Mouse (Mus musculus): ENCODE results near the gene Prim2. TPM values are rescaled to one million over a fixed set of nuclear protein-coding genes. Genes with fewer than 3 reads are reported as not detected.

Prim2 gene
- total RNA-seq, 2 experiments from 2014 or later: 2.4 TPM

DNA sequence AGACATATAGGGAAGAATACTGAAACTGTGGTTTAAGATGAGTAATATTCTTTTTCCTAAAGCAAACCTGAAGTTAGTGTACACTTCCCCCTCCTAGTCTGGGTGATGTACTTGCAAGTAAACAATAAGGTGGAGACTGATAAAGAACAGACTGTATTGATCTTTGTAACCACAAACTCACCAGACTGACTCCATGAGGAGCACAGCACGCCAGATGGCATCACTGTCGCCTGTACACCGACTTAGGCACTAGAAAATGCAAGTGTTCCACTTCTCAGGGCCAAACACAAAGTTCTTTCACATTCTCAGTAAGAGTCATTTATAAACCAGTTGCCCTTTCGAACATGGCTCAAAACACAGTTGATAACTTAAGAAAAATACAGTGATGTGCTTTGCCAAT is 170.0 kb downstream of the Prim2 start:
- intact Hi-C loops (cut with DNase I): no loop called here
- no peak for DNase-seq

- no peak for DNase-seq
- intact Hi-C loops (cut with DNase I): no loop called here
These were observed 173.5 kb downstream of the Prim2 start for GRCm38 (mm10) chr1:33496128-33496527.

- intact Hi-C loops (cut with DNase I): no loop called here
- no peak for DNase-seq
These were observed 174.0 kb downstream of the Prim2 start for GRCm38 (mm10) chr1:33495586-33495985.

DNA sequence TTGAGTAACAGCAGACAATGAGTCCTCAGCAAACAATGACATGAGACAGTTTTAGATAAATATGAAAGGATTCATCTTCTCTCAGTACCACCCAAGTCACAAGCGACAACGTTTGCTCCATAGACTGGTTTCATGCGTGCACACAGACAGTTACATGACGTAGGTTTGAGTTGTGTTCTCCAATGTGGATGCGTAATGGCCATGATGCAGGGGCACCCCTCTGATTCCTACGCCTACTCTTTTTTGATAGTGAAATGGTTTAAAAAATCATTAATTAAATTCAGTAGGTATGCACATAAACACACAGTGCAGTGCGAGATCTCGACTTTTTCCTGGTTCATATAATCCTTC is 174.4 kb downstream of the Prim2 start:
- intact Hi-C loops (cut with DNase I): no loop called here
- DNase-seq: no peak

DNA sequence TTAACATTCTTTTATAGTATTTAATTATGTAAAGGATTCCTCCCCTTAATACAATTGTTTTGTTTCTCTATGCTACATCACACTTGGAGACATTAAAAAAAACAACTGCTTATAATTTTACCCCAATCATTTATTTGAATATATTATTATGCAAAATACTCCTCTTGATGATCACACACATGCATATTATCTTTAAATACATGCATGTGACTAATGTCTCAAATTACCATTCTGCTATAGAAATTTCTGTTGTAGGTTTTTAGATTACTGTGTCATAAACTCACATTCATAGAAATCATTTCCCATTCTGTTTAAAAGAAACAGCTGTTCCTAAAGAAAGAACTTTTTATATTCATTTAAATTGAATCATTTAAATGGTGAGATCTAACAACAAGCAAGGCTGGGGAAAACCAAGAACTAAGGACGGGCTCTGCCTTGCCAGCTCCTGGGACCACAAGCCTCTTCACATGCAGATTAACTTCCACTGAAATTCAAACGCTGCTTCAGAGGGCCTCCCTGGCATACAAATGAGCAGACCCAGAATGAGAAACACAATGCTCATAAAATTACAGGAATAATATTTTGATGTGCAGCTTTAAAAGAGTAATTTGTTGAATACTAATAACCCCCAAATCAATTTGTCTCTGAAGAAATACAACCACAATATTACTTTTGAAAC is 174.9 kb downstream of the Prim2 start:
- no peak for DNase-seq
- intact Hi-C loops (cut with DNase I): no loop called here

DNA sequence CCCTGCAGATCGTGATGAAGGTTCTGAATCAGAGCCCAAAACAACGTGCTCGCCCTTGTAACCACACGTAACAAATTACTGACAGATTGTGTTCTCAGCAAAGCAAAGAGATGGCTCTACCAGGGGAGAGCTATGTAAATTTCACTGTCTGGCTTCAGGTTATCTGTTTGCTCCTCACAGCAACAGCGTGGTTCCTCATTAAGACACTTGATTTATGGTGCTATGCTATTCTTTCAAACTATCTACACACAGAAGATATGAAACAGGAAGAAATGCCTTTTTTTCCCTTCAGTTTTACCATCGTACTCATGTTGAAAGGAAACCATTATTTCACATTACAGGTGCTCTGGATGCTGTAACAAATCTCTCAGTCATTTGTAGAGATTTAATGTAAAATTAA is 179.4 kb downstream of the Prim2 start:
- intact Hi-C loops (cut with DNase I): no loop called here
- DNase-seq: no peak

- intact Hi-C loops (cut with DNase I): no loop called here
- no peak for DNase-seq
These were observed 181.2 kb downstream of the Prim2 start for GRCm38 (mm10) chr1:33488372-33488771.

DNA sequence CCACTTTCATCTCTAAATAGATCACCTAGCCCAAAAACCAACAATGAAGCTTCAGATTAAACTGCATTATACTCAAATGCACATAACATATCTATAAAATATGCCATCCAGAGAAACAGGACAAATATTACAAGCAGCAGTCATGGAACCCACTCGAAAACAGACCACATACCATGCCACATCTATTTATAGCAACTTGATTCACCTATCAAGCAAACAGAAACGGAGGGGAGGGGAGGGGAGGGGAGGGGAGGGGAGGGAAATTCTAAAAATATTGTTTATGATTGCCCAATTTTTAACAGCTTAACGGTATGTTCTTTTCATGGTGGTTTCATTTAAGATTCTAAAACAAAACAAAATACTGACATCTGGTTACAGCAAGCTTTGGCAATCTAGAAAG is 185.8 kb downstream of the Prim2 start:
- DNase-seq: no peak
- intact Hi-C loops (cut with DNase I): no loop called here

GRCm38 (mm10) chr1:33480382-33480781 is 189.2 kb downstream of the Prim2 start:
- intact Hi-C loops (cut with DNase I): no loop called here
- DNase-seq: no peak

- intact Hi-C loops (cut with DNase I): no loop called here
- no peak for DNase-seq
These were observed 198.5 kb downstream of the Prim2 start for GRCm38 (mm10) chr1:33471069-33471468.

DNA sequence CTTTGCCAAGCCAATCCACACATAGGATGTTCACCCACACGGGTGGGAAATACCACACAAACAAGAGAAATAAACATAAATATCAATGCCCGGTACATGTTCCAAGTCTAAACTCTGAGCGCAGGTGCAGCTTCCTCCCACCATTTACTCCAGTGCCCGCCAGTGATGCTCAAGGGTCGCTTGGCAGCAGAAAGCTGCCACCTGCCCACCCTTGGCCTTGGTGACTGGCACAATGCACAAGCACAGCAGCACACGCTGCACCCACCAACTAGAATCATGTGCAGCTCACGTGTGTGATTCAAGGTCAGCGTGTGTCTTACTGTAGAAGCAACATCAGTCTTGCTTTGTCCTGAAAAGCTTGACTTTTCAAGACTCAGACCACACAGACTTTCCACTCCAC is 199.4 kb downstream of the Prim2 start:
- intact Hi-C loops (cut with DNase I): no loop called here

GRCm38 (mm10) chr1:33464234-33464633 is 205.4 kb downstream of the Prim2 start:
- DNase-seq: no peak
- intact Hi-C loops (cut with DNase I): no loop called here

More for the DNA sequence above, 199.4 kb downstream of the Prim2 start:
- DNase-seq: no peak

- intact Hi-C loops (cut with DNase I): no loop called here
- no peak for DNase-seq
These were observed 208.9 kb downstream of the Prim2 start for GRCm38 (mm10) chr1:33460703-33461102.

GRCm38 (mm10) chr1:33460262-33460661 is 209.3 kb downstream of the Prim2 start:
- no peak for DNase-seq
- intact Hi-C loops (cut with DNase I): no loop called here

- intact Hi-C loops (cut with DNase I): no loop called here
- no peak for DNase-seq
These were observed 210.6 kb downstream of the Prim2 start for GRCm38 (mm10) chr1:33458950-33459349.

DNA sequence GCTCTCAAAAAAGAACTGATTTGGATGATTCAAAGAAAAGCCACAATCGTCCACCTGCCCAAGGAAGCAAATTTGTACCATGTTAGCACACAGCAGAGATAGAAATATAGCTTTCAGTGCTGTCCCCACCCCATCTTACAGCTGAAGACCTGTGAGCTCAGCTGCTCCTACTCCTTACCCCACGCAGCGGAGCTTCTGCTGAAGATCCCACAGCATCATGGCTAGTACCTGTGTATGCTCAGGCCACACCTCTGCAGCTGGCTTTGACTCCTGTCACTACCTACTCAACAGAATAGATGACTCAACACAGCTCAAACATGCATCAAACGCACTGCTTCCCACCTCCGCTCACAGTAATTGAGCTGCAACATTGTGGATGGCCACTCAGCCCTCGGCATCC is 215.3 kb downstream of the Prim2 start:
- DNase-seq: no peak
- intact Hi-C loops (cut with DNase I): no loop called here

- intact Hi-C loops (cut with DNase I): no loop called here
- no peak for DNase-seq
These were observed 216.3 kb downstream of the Prim2 start for GRCm38 (mm10) chr1:33453299-33453698.

GRCm38 (mm10) chr1:33447179-33447578 is 222.4 kb downstream of the Prim2 start:
- no peak for DNase-seq
- intact Hi-C loops (cut with DNase I): no loop called here

- intact Hi-C loops (cut with DNase I): no loop called here
These were observed 233.4 kb downstream of the Prim2 start for GRCm38 (mm10) chr1:33436167-33436566.

More at GRCm38 (mm10) chr1:33436167-33436566, 233.4 kb downstream of the Prim2 start:
- DNase-seq: no peak

All from heart, postnatal 36 days (tissue).